Mouse (Mus musculus) T-helper 17 cell (primary cell): ENCODE results near the gene Itgb7.

Experiments used
- in situ Hi-C, 2 experiments: fragments of 300-600 bp; cut with MboI, MseI; formaldehyde crosslinking; loops; 1 replicate in 1 of 2; 2 replicates in 1 of 2; pipeline ENCODE4 v1.15.1; 2025; ENCODE audit warnings: high pct_unique_total_duplicates in 2 of 2

Gene Itgb7

GRCm38 (mm10) chr15:102231748-102232147, at the start of gene Itgb7:
TSS of gene Itgb7 (minus strand) at chr15:102231944.
- in situ Hi-C loops: loop anchor here in 1 of 2 experiments (10.0 kb wide), 1 partner anchor 1997 kb away; no protein-coding TSS in a partner anchor

GRCm38 (mm10) chr15:102280623-102281022, 48.9 kb upstream of the Itgb7 start:
- in situ Hi-C loops: no loop called here

- in situ Hi-C loops: no loop called here
Observed at GRCm38 (mm10) chr15:102279783-102280520, 48.2 kb upstream of the Itgb7 start.

- in situ Hi-C loops: no loop called here
Observed at GRCm38 (mm10) chr15:102279092-102279782, 47.5 kb upstream of the Itgb7 start, which contains the start of gene Mfsd5. TSS of gene Mfsd5 (plus strand) at chr15:102279454.

- in situ Hi-C loops: no loop called here
Observed at GRCm38 (mm10) chr15:102278726-102279091, 47.0 kb upstream of the Itgb7 start.

GRCm38 (mm10) chr15:102273982-102274716, 42.4 kb upstream of the Itgb7 start:
- in situ Hi-C loops: no loop called here

GRCm38 (mm10) chr15:102271441-102271840, 39.7 kb upstream of the Itgb7 start:
- in situ Hi-C loops: no loop called here

GRCm38 (mm10) chr15:102270274-102270960, 38.7 kb upstream of the Itgb7 start, which contains the start of gene Gm9918:
TSS of gene Gm9918 (plus strand) at chr15:102270563.
- in situ Hi-C loops: no loop called here

GRCm38 (mm10) chr15:102265548-102265947, 33.8 kb upstream of the Itgb7 start:
- in situ Hi-C loops: no loop called here

- in situ Hi-C loops: no loop called here
Observed at GRCm38 (mm10) chr15:102263037-102263436, 31.3 kb upstream of the Itgb7 start.

GRCm38 (mm10) chr15:102262582-102262981, 30.8 kb upstream of the Itgb7 start:
- in situ Hi-C loops: no loop called here

- in situ Hi-C loops: no loop called here
Observed at GRCm38 (mm10) chr15:102258581-102259253, 27.0 kb upstream of the Itgb7 start.

GRCm38 (mm10) chr15:102258076-102258470, 26.3 kb upstream of the Itgb7 start:
- in situ Hi-C loops: no loop called here

- in situ Hi-C loops: no loop called here
Observed at GRCm38 (mm10) chr15:102257202-102258075, 25.7 kb upstream of the Itgb7 start, which contains the start of gene Rarg. TSS of gene Rarg (minus strand) at chr15:102257517.

GRCm38 (mm10) chr15:102256431-102257201, 24.9 kb upstream of the Itgb7 start:
- in situ Hi-C loops: no loop called here

- in situ Hi-C loops: no loop called here
Observed at GRCm38 (mm10) chr15:102255547-102256255, 24.0 kb upstream of the Itgb7 start.

- in situ Hi-C loops: no loop called here
Observed at GRCm38 (mm10) chr15:102250521-102250920, 18.8 kb upstream of the Itgb7 start.

- in situ Hi-C loops: no loop called here
Observed at GRCm38 (mm10) chr15:102249967-102250366, 18.2 kb upstream of the Itgb7 start.
